Mouse (Mus musculus): Measurements from ENCODE around the gene Fam173b.
A peak's percentile ranks its signal among the peaks of the same experiment; 100 is the strongest.

The Fam173b gene

DNA sequence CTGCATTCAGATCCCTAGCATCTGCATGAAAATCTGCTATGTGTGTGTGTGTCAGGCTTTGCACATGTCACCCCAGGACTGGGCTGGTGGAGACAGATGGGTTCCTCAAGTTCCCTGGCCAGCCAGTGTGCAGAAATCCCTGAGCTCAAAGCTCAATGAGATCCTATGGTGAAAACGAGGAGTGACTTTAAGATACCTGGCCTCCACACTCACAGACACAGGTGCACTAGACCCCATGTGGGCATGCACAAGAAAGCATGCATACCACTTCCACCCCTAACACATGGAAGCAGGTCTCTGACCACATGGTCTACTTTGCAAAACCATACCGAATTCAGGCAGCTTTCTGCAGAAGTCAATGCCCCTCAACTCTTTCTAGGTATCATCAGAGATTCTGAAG lies 13.9 kb upstream of the Fam173b start:
- DNase-seq (ENCODE audit: low read depth): no peak

GRCm38 (mm10) chr15:31588989-31589640 lies 12.5 kb upstream of the Fam173b start:
- DNase-seq (ENCODE audit: low read depth): peak; percentile 55

DNA sequence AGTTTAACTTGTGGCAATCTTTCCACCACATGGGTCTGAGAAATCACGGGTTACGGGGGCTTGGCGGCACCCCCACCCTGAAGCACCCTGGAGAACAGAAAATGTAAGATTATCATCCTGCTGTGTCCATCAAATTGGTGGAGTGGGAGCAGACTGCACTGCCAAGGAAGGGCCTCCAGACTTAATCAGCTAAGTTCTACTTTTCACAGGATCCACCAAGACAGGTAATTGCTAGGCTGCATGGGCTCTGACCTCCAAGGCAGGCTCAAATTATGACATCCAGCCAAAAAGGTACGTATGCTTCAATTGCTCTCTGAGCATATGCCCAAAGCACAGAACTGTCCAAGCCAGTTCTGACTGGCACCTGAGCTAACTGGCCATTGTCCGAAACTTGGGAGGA lies 11.5 kb upstream of the Fam173b start:
- no peak for DNase-seq (ENCODE audit: low read depth)

DNA sequence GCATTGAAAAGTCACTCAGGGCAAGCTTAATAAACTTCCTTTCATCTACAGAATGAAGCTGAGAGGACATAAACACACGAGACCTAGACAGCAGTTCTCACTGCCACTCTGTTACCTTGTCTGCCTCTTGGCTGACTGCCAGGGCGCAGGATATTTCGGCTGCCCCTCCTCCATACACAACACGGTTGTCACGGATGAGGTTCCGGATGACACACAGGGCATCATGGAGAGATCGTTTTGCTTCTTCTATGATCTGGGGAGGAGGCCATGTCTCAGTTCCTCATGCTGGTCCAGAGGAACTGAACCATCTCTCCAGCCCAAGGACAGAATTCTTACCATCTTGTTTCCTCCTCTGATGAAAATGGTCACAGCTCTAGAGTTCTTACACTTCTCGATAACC lies 9.1 kb upstream of the Fam173b start:
- no peak for DNase-seq (ENCODE audit: low read depth)

- DNase-seq (ENCODE audit: low read depth): no peak
Observed at GRCm38 (mm10) chr15:31594260-31594659, 7.4 kb upstream of the Fam173b start.

DNA sequence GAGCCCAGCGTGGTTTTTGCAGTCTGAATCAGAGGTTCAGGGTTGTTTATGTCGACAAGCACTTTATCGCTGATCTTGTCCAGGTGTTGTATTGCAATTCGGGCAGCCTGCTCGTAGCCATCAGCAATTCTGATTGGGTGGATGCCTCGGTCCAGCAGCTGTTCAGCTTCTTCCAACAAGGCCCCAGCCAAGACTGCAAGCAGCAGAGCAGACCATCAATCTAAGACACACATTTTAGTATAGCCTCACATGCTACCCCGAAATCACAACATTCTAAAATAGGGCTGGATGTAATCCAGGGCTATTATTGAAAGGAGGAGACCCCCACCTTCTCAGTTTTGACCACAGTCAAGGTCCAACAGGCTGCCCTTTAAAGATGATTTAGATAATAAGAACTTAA lies 6.0 kb upstream of the Fam173b start:
- DNase-seq (ENCODE audit: low read depth): no peak

DNA sequence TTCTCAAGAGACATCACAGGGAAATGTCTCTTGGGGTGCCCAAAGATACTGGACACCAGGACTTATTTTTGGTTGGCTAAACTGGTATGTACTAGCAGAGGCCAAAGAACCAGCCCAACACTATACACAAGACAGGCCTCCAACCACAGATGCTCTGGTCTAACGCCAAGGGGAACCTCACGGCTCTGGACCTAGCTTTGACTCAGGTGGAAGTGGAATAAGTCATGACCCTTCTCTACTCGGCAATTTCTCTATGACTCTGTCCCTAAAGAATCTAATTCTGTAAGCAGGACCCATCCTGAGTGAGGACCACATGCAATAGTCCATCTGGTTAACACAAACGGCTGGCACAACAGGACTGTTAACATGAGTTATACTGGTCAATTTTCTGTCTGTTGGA lies 1.8 kb upstream of the Fam173b start:
- DNase-seq (ENCODE audit: low read depth): peak; percentile 36

DNA sequence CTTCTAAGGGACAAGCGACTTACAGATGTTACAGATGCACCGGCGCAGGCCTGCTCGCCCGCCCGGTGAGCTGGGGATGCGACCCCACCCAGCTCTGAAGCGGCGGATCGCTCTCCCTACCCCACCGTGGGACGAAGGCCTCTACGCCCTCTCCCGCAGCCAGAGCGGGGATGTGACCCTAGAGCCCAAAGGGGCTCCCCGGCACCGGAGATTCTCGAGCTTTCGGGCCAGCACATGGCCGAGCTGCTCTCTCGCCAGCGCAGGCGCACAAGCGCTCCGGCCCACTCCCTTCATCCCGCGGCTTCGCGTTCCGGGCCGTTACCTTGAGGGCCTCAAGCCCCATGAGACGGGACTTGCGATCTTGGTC lies 390 bp upstream of the Fam173b start:
- DNase-seq (ENCODE audit: low read depth): no peak

GRCm38 (mm10) chr15:31602426-31602825 lies 774 bp downstream of the Fam173b start:
- DNase-seq (ENCODE audit: low read depth): peak; percentile 80

- no peak for DNase-seq (ENCODE audit: low read depth)
Observed at GRCm38 (mm10) chr15:31603113-31603512, 1.5 kb downstream of the Fam173b start.

DNA sequence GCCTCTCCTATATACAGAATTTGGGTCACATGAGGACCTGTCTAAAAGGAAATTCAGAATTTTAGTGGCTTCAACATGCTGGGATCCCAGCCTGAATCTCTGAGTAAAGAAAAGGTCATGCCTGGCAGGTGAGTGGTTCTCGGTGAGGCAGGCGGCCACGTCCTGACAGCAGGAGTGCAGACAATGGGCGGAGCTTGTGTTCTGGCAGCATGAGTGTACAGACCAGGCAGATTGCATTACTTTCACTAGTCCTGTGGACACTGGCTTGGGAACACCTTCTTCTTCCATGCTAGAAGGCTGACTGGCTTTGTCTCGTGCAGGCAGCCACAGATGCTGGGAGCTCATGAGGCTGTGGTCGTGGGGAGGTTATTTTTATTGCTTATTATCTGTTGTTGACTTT lies 5.2 kb downstream of the Fam173b start:
- no peak for DNase-seq (ENCODE audit: low read depth)

- DNase-seq (ENCODE audit: low read depth): peak; percentile 60
Observed at GRCm38 (mm10) chr15:31611027-31611426, 9.4 kb downstream of the Fam173b start.

- DNase-seq (ENCODE audit: low read depth): peak; percentile 18
Observed at GRCm38 (mm10) chr15:31611976-31612375, 10.3 kb downstream of the Fam173b start.

DNA sequence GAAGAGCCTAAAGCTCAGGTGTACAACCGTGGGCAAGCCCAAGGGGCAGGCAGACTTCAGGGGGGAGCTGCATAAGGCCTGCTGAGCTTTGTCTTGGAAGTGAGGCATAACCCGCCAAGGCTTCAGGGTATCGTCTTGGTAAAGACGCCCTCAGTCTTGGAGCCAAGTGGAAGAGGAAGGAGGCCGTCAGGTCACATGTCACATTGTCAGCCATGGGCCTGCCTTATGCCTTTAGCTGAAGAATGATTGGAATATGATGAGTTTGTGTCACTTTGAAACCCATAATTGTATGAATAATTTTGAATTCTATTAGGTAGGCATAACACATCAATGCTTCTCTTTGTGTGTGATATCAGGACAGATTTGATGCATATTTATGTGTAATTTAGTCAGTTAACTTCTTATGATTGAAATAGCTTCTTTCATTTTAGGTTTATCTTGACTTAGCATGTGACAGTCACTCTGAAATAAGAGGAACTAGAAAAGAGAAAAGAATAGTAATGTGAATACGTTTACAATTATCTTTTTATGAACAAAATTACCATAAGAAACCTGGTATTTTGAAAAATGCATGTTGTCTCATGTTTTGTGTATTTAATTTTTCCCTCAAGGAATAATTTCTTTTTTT lies 12.3 kb downstream of the Fam173b start:
- no peak for DNase-seq (ENCODE audit: low read depth)

DNA sequence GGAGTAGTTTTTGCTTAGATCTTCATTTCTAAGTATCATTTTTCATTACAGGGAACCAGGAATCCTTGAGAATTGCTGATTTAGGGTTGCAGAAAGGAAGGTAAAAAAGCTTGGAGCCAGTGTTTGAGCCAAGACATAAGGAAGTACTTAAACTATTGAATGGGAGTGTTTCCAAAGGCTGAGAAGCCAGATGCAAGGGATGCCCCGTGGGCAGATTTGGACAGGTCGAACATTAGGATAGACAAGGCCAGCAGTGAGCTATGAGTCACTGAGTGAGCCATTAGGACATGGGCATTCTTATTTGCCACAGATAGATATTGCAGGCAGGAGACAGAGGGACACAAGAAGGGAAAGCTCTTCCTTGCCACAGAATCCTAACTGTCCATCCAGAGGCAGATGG lies 13.0 kb downstream of the Fam173b start:
- DNase-seq (ENCODE audit: low read depth): peak; percentile 70

GRCm38 (mm10) chr15:31617261-31617660 lies 15.6 kb downstream of the Fam173b start:
- DNase-seq (ENCODE audit: low read depth): no peak

GRCm38 (mm10) chr15:31619521-31619920 lies 17.9 kb downstream of the Fam173b start:
- peak; percentile 31 for DNase-seq (ENCODE audit: low read depth)

- no peak for DNase-seq (ENCODE audit: low read depth)
Observed at GRCm38 (mm10) chr15:31627277-31628154, 25.9 kb downstream of the Fam173b start.

- DNase-seq (ENCODE audit: low read depth): no peak
Observed at GRCm38 (mm10) chr15:31628180-31628579, 26.5 kb downstream of the Fam173b start.

GRCm38 (mm10) chr15:31629556-31629955 lies 27.9 kb downstream of the Fam173b start:
- DNase-seq (ENCODE audit: low read depth): no peak

- DNase-seq (ENCODE audit: low read depth): no peak
Observed at GRCm38 (mm10) chr15:31631396-31631858, 29.8 kb downstream of the Fam173b start.

DNA sequence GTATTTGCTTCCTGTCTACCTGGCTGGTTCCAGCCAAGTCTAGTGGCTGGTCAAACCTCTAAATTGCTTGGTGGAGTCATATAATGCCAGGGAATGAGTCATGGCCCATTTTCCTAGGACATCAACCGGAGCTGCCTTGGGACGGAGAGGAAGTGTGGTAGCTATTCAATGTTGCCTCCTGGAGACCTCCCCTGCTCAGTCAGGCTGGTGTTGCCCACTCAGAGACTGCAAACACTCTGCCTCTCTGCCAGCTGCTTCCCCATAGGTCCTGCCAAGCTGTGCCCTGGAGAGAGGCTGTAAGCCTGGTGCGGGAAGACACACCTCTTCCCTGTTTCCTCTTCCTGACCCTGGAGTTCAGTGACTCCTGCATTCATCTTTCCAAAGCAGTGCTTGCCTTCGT lies 30.8 kb downstream of the Fam173b start:
- no peak for DNase-seq (ENCODE audit: low read depth)

DNA sequence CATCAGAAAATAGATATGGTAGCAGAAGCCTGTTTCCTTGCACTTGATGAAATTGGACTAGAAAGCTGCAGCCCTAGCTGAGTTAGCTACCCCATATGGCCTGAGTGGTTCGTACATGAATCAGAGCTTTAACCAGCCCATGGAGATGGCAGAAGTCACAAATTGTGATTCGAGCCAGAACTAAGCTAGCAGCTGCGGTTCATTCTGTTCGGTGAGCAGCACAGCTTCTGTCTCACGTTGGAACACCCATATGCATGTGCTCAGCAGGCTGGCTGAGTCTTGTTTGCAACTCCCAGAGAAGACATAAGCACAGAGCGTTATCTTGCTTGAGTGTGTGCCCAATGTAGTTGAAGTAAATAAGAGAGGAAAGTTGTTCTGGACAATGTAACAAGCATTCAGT lies 32.9 kb downstream of the Fam173b start:
- peak; percentile 8 for DNase-seq (ENCODE audit: low read depth)

All from NIH3T3 (cell line).